Mouse (Mus musculus) kidney, adult 18-20 months (tissue): Measurements from ENCODE around the gene Pde8a.
A peak's percentile ranks its signal among the peaks of the same experiment; 100 is the strongest.
"Not testable (repeated sequence)": the region's sequence is repeated elsewhere in the genome, so short reads cannot be mapped to it uniquely, and the experiment has no call there.

Experiments
- DNase-seq: peaks from one replicate; pipeline ENCODE4 v3.0.0; 2021

Gene Pde8a

GRCm38 (mm10) chr7:81213347-81214152 lies at the start of gene Pde8a:
Pde8a (plus strand) TSS chr7:81213596.
- DNase-seq: peak; percentile 62

GRCm38 (mm10) chr7:81164411-81164810 lies 49.0 kb upstream of the Pde8a start:
- no peak for DNase-seq

- peak; percentile 38 for DNase-seq
Measured at GRCm38 (mm10) chr7:81167124-81167523, 46.3 kb upstream of the Pde8a start.

- no peak for DNase-seq
Measured at GRCm38 (mm10) chr7:81169351-81169750, 44.0 kb upstream of the Pde8a start.

DNA sequence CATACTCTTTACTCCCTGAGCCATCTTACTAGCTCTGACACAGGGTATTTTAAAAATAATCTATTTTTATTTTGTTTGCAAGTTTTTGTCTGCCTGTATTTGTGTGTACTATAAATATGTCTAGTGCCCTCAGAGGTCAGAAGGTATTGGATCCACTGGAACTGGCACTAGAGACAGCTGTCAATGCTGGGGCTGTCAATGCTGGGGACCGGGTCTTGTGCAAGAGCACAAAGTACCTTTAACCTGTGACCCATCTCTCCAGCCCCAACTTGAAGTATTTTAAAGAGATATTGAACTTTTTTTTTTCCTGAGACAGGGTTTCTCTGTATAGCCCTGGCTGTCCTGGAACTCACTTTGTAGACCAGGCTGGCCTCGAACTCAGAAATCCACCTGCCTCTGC lies 39.5 kb upstream of the Pde8a start:
- DNase-seq: no peak

DNA sequence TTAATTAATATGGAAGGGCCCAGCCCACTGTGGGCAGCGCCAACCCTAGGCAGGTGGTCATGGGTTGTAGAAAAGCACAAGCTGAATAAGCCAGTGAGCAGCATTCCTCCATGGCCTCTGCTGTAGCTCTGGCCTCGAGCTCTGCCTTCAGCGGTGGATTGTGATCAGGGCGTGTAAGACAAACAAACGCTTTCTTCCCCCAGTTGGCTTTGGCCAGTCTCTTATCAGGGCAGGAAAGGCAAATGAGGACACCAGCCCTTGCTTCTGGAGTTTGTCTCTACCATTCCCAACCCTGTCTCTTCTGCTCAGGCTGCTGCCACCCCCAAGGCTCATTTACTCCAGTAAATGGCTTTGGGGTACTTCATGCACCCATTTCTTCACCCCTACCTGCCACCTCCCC lies 38.7 kb upstream of the Pde8a start:
- DNase-seq: no peak

DNA sequence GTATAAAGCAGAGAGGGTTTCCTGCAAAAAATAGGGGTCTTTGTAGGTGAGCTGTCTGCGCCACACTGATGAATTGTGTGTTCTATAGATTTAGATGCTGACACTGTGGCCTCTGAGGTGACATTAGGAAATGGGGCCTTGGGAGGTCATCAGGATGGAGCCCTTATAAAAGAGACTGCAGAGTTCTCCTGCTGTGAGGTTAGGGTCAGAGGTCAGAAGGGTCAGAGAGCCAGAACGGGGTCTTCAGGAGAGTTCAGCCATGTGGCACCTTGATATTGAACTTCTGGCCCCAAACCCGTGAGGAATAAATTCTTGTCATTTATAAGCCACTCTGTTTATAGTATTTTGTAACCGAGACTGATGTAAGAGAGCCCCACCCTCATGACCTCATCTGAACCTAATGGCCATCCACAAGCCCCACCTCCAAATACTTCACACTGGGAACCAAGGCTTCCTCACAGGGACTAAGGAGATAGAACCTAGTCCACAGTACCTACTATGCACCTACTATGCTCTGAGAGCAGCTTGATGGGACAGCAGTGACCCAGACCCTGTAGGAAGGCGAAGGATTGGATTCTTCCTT lies 37.1 kb upstream of the Pde8a start:
- no peak for DNase-seq

- no peak for DNase-seq
Measured at GRCm38 (mm10) chr7:81179494-81179893, 33.9 kb upstream of the Pde8a start.

DNA sequence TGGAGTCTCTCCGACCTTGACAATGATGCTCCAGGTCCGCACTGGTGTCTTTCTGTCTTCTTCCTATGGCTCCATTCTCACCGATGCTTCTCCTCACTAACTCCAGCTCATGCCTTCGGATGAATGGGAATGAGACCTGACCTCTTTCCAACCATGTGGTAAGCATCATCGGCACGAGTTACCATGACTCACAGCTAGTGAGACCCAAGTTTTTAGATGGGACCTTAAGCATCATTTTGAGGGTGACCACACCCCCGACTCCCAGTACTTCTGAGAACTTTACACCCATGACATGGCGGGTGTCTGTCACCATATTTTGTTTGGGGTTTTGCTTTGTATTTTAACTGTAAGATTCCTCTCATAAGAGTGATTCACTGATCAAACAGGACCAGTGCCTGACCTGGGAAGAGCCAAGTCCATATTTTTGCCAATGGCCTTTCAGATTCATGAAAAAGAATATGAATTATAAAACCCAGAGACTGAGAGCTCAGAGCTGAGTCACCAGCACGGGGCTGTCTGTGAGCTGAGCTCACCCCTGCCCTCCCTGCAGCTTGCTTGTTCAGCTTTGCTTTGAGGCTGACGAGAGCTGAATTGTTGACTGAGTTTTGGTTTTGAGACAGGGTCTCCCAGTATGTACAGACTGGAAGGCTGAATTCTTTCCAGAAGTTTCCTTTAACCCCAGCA lies 30.8 kb upstream of the Pde8a start:
- no peak for DNase-seq

DNA sequence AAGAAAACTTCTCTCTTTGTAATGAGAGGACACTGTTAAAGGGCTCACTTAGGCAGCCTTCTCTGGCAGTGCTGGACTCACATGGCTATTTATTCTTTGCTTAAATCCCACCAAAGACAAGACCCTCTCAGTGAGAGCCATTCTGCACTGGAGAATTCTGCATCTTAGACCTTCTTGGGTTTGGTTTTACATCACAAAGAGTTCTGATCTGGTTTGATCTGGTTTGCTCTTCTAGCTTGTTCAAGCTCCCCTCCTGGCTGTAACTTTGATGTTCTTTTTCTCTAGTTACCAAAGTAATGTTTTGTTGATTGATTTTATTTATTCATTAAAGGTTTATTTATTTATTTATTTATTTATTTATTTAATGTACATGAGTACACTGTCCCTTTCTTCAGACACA lies 30.2 kb upstream of the Pde8a start:
- no peak for DNase-seq

DNA sequence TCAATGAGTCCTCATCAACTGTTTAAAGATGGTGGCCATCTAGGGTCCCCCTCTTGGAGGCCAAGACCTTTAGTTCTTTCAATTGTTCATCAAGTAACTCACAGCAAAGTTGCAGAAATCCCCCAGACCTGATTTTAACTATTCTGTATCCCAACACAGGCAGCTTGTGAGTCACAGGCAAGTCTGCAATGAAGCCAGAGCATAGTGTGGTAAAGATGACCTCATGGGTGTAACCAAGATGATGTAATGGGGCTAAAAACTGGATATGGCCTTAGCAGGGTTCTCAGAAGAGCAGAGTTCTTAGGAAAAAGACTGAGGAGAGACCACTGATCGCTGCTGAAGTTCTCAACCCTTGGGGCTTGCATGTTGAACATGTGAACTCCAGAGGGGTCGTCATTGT lies 29.3 kb upstream of the Pde8a start:
- DNase-seq: no peak

GRCm38 (mm10) chr7:81184651-81185050 lies 28.7 kb upstream of the Pde8a start:
- no peak for DNase-seq

DNA sequence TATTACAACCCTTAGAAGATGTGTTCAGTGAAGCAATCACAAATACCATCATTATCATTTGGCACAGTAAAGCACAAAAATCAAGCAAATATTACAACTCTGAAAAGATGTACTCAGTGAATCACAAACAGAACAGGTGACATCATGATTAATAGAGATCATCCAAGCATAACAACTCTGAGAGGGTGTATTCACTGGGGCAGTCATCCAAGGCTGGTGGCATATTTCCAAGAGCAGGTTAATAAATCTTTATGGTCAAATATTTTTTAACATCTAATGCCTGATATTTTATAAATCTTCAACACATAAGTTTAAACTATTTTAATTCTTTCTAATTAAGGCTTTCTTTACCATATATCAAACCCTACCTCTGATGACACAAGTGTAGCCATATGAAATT lies 27.4 kb upstream of the Pde8a start:
- peak; percentile 23 for DNase-seq

GRCm38 (mm10) chr7:81189180-81189579 lies 24.2 kb upstream of the Pde8a start:
- no peak for DNase-seq

DNA sequence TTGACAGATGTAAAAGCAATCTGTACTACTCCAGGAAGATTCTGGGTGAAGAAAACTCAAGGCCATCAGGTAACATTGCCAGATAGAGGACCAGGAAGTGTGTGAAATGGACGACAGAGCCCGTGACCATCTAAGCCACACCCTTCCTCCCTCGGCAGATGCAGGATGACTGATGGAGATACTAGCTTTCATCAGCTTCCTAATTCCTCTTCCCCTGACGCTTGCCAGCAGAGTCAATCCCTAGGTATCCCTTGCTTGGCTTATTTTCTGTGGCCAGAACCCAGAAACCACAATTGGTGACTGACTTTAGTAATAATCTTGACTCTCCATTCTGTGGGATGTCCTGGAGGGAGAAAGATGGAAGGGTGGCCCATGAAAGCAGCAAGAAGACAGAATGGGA lies 17.9 kb upstream of the Pde8a start:
- no peak for DNase-seq

- no peak for DNase-seq
Measured at GRCm38 (mm10) chr7:81196796-81197195, 16.6 kb upstream of the Pde8a start.

GRCm38 (mm10) chr7:81198538-81198937 lies 14.9 kb upstream of the Pde8a start:
- no peak for DNase-seq

- DNase-seq: no peak
Measured at GRCm38 (mm10) chr7:81199109-81199508, 14.3 kb upstream of the Pde8a start.

DNA sequence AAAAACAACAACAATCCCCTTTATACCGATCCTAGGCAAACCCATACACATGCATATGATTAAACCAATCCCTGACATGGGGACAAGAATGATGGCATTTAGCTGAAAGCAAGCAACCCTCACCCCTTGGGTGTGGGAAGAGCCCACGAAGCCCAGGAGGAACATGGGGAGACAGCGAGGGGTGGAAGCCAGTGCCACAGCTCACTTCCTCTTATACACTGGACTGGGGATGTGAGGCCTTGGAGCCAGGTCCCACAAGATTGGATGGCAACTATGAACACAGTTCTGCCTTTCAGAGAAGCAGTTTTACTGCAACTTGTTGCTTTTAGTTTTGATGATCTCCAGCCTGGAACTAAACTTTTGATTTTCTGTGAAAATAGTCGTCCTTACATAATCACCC lies 13.6 kb upstream of the Pde8a start:
- DNase-seq: no peak

GRCm38 (mm10) chr7:81202389-81202788 lies 11.0 kb upstream of the Pde8a start:
- no peak for DNase-seq

DNA sequence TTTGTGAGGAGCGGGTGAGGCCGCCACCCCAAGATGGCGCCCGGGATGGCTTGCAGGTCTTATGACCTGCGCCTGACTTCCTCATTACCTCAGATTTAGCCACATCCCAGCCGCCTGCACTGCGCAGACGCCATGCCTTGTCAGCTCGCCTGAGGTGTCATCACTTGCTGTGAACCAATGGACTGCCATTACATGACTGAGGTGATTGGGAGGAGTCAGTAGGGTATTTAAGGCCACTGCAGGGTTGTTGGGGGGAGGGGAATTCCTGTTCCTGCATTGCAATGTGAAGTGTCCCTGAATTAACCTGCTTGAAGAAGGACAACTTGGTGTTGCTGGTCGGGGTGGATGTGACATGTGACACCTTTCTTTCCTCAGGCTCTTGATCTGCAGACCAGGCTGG lies 9.8 kb upstream of the Pde8a start:
- DNase-seq: not testable (repeated sequence)

GRCm38 (mm10) chr7:81208944-81209343 lies 4.5 kb upstream of the Pde8a start:
- peak; percentile 87 for DNase-seq

- no peak for DNase-seq
Measured at GRCm38 (mm10) chr7:81209979-81210685, 3.3 kb upstream of the Pde8a start.

GRCm38 (mm10) chr7:81211760-81212159 lies 1.6 kb upstream of the Pde8a start:
- peak; percentile 46 for DNase-seq
